Mouse (Mus musculus) lung, postnatal 0 days (tissue): ENCODE measurements around the gene Capza1.

ENCODE experiments used
- CTCF ChIP-seq: IDR thresholded peaks from 2 replicates; pipeline ENCODE4 v1.5.1; 2016; ENCODE audit warnings: antibody characterized with exemption, mild to moderate bottlenecking
- EP300 ChIP-seq: IDR thresholded peaks from 2 replicates; pipeline ENCODE4 v1.6.1; 2016; ENCODE audit warnings: antibody characterized with exemption, mild to moderate bottlenecking, control low read depth

DNA sequence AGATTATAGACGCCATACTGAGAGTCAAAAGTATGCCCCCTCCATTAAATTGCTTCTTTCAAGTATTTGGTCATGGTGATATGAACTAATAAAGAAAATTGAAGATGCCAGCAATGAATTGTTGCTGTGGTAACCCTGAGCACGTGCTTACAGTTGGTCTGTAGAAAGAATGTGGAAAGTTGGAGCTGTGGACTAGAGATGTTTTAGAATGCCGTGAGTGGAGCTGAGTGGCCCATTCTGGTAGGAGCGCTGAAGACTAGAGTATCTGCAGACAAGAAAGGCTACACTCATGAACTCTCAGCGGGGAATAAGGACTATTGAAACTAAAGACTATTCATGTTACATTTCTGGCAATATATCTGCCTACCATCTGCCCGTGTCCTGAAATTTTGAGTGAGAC, 44.9 kb upstream of the Capza1 start:
- TF ChIP-seq CTCF: no peak
- no peak for TF ChIP-seq EP300
